Mouse (Mus musculus): ENCODE results near the gene Magi1.

DNA sequence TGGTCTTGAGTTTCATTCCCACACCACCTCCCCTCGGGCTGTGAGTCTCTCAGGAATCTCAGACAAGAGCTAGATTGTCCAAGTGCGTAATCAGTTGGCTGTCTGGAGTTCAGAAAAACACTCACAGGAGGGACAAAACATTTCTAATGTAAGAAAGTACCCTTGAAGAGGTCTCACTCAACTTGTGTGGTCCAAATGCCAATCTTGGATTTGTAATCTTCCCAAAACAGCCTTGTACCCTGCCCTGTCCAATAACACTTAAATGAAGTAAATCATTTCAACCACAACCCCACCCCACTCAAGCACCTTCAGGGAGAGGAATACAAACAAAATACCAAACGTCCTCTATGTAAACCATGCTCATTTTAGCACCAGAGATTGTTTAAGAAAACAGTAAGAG, 82.8 kb downstream of the Magi1 start:
- TF ChIP-seq EP300 (IDR thresholded peaks at IDR 0.05; ENCODE audit: low read depth) (no peak), CTCF (IDR thresholded peaks at IDR 0.05; ENCODE audit: low read depth) (no peak)
